Mouse (Mus musculus): Measurements from ENCODE around the gene Calcrl. TPM values are rescaled to one million over a fixed set of nuclear protein-coding genes. Genes with fewer than 3 reads are reported as not detected.

The Calcrl gene
- total and polyA plus RNA-seq, 2 experiments from 2014 or later = 26.5 to 78.2 TPM

DNA sequence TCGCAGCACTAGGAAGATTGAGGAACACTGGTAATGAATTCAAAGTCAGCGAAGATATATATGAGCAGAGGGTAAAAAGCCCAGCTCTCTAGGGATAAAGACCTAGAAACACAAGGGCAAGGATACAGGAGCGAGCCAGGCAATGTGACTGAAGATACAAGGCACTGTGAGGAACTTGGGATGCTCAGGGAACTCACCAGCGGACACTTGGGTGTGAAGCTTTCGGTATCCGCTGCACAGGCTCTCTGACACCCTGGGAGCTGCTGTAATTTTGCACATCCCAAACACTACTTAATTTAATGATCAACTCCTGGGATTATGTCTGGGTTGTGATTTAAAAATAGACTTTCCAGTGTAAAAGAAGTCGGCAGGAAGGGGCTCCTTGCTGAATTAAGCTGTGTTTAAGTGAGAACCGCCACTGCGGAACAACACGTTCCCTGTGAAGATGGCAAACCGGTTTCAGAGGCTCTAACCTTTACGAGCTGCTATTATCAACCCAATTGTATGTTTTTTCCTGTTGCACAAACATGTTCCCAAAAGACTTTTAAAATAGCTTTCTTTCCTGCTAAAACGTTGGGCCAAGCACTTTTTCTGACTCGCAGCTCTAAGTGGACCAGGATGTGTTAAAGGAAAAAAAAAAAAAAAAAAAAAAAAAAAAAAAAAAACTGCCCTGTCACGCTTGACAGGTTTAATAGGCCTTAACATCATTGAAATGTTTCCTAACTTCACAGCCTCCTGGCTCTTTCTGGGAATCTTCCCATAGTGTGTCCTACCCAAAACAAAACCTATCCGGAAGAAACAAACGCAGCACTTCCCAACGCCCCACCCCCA lies 38.4 kb downstream of the Calcrl start:
- peak overlapping the region; percentile 34 for H3K4me3 ChIP-seq (ENCODE audit: low read depth, low read length)
- no peaks in the 10 kb centered on the region for H3K36me3 ChIP-seq (replicated peaks; ENCODE audit: control insufficient read depth, insufficient read depth, low read length)
- 39% methylated on average over 18 of the region's 18 CpGs for WGBS
- H3K4me2 ChIP-seq (ENCODE audit: low read depth, low read length) = peak overlapping the region; percentile 49
- no peak for TF ChIP-seq EP300 (IDR thresholded peaks at IDR 0.05; ENCODE audit: low read depth)
- no peak for TF ChIP-seq CTCF (IDR thresholded peaks at IDR 0.05; ENCODE audit: low read depth)
- peak; percentile 16; the same call in 1 of the 2 replicates for ATAC-seq (ENCODE audit: insufficient read depth, low read depth)
- peak; percentile 36 for DNase-seq (ENCODE audit: low spot score)
- peak overlapping the region; percentile 68 for H3K27ac ChIP-seq (ENCODE audit: low read depth)
- peaks cover 10% of the 10 kb centered on the region for H3K4me1 ChIP-seq (ENCODE audit: control insufficient read depth, insufficient read depth)
- H3K27me3 ChIP-seq (ENCODE audit: control insufficient read depth, insufficient read depth, low read length) = no peaks in the 10 kb centered on the region
- no peak overlapping the region for H3K9ac ChIP-seq (replicated peaks; ENCODE audit: low read depth, low read length)
- H3K9me3 ChIP-seq (replicated peaks; ENCODE audit: control insufficient read depth, low read length) = no peaks in the 10 kb centered on the region

DNA sequence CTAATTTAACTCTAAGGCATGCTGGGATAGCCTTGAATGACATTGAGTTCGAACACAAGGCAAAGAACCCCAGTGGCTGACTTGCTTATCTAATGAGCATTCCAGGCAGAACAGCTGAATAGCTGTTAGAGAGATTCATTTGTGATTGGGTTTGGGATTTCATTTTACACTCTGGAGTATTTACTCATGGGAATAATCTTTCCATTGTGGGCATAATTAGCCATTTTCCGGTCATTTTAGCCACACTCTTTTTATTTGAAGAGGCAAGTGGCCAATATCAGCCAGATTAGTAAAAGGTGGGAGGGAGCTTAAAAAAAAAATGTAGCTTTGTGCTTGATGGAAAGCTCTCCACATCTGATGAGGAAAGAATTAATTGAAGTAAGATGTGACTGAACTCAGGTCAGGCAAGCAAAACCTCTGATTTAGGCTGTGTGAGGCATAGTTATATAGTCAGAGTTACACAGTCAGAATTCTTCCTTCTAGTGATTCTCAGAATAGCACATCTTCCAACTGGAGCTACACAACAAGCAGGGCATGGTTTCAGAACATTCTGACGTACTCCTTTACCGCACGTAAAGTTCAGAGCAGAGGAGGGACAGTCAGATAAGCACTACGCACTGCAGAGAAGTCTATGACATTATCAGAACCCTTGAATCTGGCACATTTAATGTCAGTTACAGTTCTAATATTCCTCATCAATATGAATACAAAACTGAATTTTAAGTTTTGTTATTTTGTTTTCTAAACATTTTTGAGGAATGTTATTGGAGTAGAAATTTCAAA lies 40.1 kb downstream of the Calcrl start:
- ATAC-seq (ENCODE audit: insufficient read depth, low read depth) (no peak), DNase-seq (ENCODE audit: low spot score) (peak; percentile 29)
- TF ChIP-seq CTCF (IDR thresholded peaks at IDR 0.05; ENCODE audit: low read depth) = no peak
- no peak for TF ChIP-seq EP300 (IDR thresholded peaks at IDR 0.05; ENCODE audit: low read depth)
- Histone ChIP-seq H3K27me3 (ENCODE audit: control insufficient read depth, insufficient read depth, low read length) (no peaks in the 10 kb centered on the region), H3K27ac (ENCODE audit: low read depth) (peak overlapping the region; percentile 41; the same call in 1 of the 2 replicates), H3K4me1 (ENCODE audit: control insufficient read depth, insufficient read depth) (peaks cover 19% of the 10 kb centered on the region), H3K4me2 (ENCODE audit: low read depth, low read length) (no peak overlapping the region), H3K36me3 (replicated peaks; ENCODE audit: control insufficient read depth, insufficient read depth, low read length) (no peaks in the 10 kb centered on the region), H3K9ac (replicated peaks; ENCODE audit: low read depth, low read length) (no peak overlapping the region), H3K9me3 (replicated peaks; ENCODE audit: control insufficient read depth, low read length) (no peaks in the 10 kb centered on the region), H3K4me3 (ENCODE audit: low read depth, low read length) (no peak overlapping the region)
- WGBS = 26% methylated on average over 6 of the region's 6 CpGs

DNA sequence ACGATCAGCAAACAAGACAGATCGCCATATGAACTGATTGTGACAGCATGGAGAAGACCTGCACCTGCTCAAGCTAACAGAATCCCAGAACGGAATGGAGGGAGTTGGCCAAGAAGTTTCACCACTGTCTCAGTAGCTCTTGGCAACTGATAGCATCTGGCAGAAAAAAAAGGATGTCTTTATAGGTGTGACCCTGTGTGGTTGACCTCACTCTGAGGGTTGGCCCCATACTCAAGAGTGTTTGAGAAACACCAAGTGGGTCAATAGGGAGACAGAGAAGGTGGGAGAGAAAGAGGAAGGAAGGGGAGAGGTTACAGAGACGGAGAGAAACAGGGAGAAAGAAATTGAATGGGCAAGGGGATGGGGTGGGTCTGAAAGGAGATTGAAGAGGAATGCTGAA lies 41.4 kb downstream of the Calcrl start:
- 77% methylated on average over 4 of the region's 4 CpGs for WGBS
- H3K9me3 ChIP-seq (replicated peaks; ENCODE audit: control insufficient read depth, low read length) = no peaks in the 10 kb centered on the region
- DNase-seq (ENCODE audit: low spot score) (no peak), ATAC-seq (ENCODE audit: insufficient read depth, low read depth) (no peak)
- H3K36me3 ChIP-seq (replicated peaks; ENCODE audit: control insufficient read depth, insufficient read depth, low read length) = no peaks in the 10 kb centered on the region
- H3K27me3 ChIP-seq (ENCODE audit: control insufficient read depth, insufficient read depth, low read length) = no peaks in the 10 kb centered on the region
- H3K9ac ChIP-seq (replicated peaks; ENCODE audit: low read depth, low read length) = no peak overlapping the region
- no peak overlapping the region for H3K27ac ChIP-seq (ENCODE audit: low read depth)
- no peak overlapping the region for H3K4me2 ChIP-seq (ENCODE audit: low read depth, low read length)
- no peak overlapping the region for H3K4me3 ChIP-seq (ENCODE audit: low read depth, low read length)
- H3K4me1 ChIP-seq (ENCODE audit: control insufficient read depth, insufficient read depth) = peaks cover 19% of the 10 kb centered on the region
- TF ChIP-seq CTCF (IDR thresholded peaks at IDR 0.05; ENCODE audit: low read depth) (no peak), EP300 (IDR thresholded peaks at IDR 0.05; ENCODE audit: low read depth) (no peak)

DNA sequence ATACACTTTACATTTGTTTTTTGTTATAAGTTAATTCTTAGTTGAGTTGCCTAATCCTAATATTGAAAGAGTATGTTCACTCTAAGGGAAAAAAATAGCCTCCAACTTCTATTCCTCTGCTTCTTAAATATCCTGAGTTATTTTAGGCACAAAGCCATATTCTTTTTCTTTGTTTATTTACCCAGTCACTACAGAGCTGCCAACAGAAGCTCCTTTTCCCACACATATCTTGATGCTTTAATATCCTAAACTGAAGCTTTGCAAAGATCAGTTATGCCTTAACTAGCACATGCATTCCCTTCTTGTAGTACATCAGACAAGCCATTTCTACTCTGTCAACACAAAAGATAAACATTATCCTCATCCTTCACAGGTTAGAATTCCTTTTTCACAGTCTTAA lies 42.7 kb downstream of the Calcrl start:
- ATAC-seq (ENCODE audit: insufficient read depth, low read depth) = no peak
- TF ChIP-seq EP300 (IDR thresholded peaks at IDR 0.05; ENCODE audit: low read depth) (no peak), CTCF (IDR thresholded peaks at IDR 0.05; ENCODE audit: low read depth) (no peak)
- no peak overlapping the region for H3K4me3 ChIP-seq (ENCODE audit: low read depth, low read length)

DNA sequence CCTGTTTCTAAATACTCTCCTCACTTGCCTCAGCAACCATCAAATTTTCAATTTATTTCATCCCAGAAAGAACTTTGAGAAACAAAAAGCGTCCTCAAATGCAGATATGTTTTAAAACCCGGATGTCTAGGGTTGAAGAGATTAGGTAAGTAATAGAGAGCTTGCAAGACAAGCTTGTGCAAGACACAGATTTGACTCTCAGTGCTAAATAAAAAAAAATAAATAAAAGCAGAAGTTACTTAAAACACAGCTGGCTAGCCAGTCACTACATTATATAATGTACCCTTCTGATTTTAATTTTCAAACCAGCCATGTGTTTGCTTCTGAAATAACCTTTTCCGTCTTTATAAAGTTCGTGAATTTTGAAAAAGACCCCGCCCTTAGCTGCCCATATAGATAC lies 43.2 kb downstream of the Calcrl start:
- H3K4me2 ChIP-seq (ENCODE audit: low read depth, low read length) = no peak overlapping the region
- H3K4me3 ChIP-seq (ENCODE audit: low read depth, low read length) = no peak overlapping the region
- H3K9me3 ChIP-seq (replicated peaks; ENCODE audit: control insufficient read depth, low read length) = no peaks in the 10 kb centered on the region
- no peak overlapping the region for H3K9ac ChIP-seq (replicated peaks; ENCODE audit: low read depth, low read length)
- no peak overlapping the region for H3K27ac ChIP-seq (ENCODE audit: low read depth)
- WGBS = 77% methylated on average over 5 of the region's 5 CpGs
- H3K27me3 ChIP-seq (ENCODE audit: control insufficient read depth, insufficient read depth, low read length) = no peaks in the 10 kb centered on the region
- no peak for TF ChIP-seq CTCF (IDR thresholded peaks at IDR 0.05; ENCODE audit: low read depth)
- TF ChIP-seq EP300 (IDR thresholded peaks at IDR 0.05; ENCODE audit: low read depth) = no peak
- ATAC-seq (ENCODE audit: insufficient read depth, low read depth) (no peak), DNase-seq (ENCODE audit: low spot score) (no peak)
- peaks cover 19% of the 10 kb centered on the region for H3K4me1 ChIP-seq (ENCODE audit: control insufficient read depth, insufficient read depth)
- H3K36me3 ChIP-seq (replicated peaks; ENCODE audit: control insufficient read depth, insufficient read depth, low read length) = no peaks in the 10 kb centered on the region

More for the DNA sequence above, 42.7 kb downstream of the Calcrl start:
- Histone ChIP-seq H3K9me3 (replicated peaks; ENCODE audit: control insufficient read depth, low read length) (no peaks in the 10 kb centered on the region), H3K9ac (replicated peaks; ENCODE audit: low read depth, low read length) (no peak overlapping the region), H3K4me1 (ENCODE audit: control insufficient read depth, insufficient read depth) (peaks cover 19% of the 10 kb centered on the region), H3K27ac (ENCODE audit: low read depth) (no peak overlapping the region), H3K36me3 (replicated peaks; ENCODE audit: control insufficient read depth, insufficient read depth, low read length) (no peaks in the 10 kb centered on the region), H3K4me2 (ENCODE audit: low read depth, low read length) (no peak overlapping the region), H3K27me3 (ENCODE audit: control insufficient read depth, insufficient read depth, low read length) (no peaks in the 10 kb centered on the region)
- DNase-seq (ENCODE audit: low spot score) = no peak

Measured in heart, postnatal 0 days (tissue).